Mouse (Mus musculus): Measurements from ENCODE around the gene Dynlt1f. TPM values are rescaled to one million over a fixed set of nuclear protein-coding genes. Genes with fewer than 3 reads are reported as not detected.
"Not testable (repeated sequence)": the region's sequence is repeated elsewhere in the genome, so short reads cannot be mapped to it uniquely, and the experiment has no call there.

The Dynlt1f gene
- polyA plus RNA-seq, 1 experiment from 2014 or later: 296 TPM

- 94% methylated on average over 4 of the region's 5 CpGs for WGBS
- H3K27ac ChIP-seq (ENCODE audit: low read depth, low read length); H3K9ac ChIP-seq (ENCODE audit: low read length); DNase-seq (ENCODE audit: low spot score); H3K9me3 ChIP-seq (ENCODE audit: control insufficient read depth, low read length); H3K4me1 ChIP-seq (replicated peaks; ENCODE audit: control insufficient read depth, insufficient read depth, low read length); H3K27me3 ChIP-seq (ENCODE audit: control insufficient read depth, insufficient read depth, low read length); H3K4me2 ChIP-seq (ENCODE audit: low read depth, low read length, severe bottlenecking); ATAC-seq (replicated peaks; ENCODE audit: low FRiP score); H3K36me3 ChIP-seq (ENCODE audit: control insufficient read depth, insufficient read depth, low read length); H3K4me3 ChIP-seq (ENCODE audit: low read depth, low read length): not testable (repeated sequence)
Measured at GRCm38 (mm10) chr17:6653341-6653946, 2.3 kb downstream of the Dynlt1f start.

- H3K9ac ChIP-seq (ENCODE audit: low read length); H3K4me1 ChIP-seq (replicated peaks; ENCODE audit: control insufficient read depth, insufficient read depth, low read length); H3K4me2 ChIP-seq (ENCODE audit: low read depth, low read length, severe bottlenecking); ATAC-seq (replicated peaks; ENCODE audit: low FRiP score); H3K36me3 ChIP-seq (ENCODE audit: control insufficient read depth, insufficient read depth, low read length); H3K27me3 ChIP-seq (ENCODE audit: control insufficient read depth, insufficient read depth, low read length); DNase-seq (ENCODE audit: low spot score); H3K9me3 ChIP-seq (ENCODE audit: control insufficient read depth, low read length); H3K4me3 ChIP-seq (ENCODE audit: low read depth, low read length); H3K27ac ChIP-seq (ENCODE audit: low read depth, low read length): not testable (repeated sequence)
- 87% methylated on average over 4 of the region's 7 CpGs for WGBS
Measured at GRCm38 (mm10) chr17:6650904-6651565, 4.7 kb downstream of the Dynlt1f start.

- not testable (repeated sequence) for H3K27me3 ChIP-seq (ENCODE audit: control insufficient read depth, insufficient read depth, low read length); H3K4me2 ChIP-seq (ENCODE audit: low read depth, low read length, severe bottlenecking); DNase-seq (ENCODE audit: low spot score); H3K9me3 ChIP-seq (ENCODE audit: control insufficient read depth, low read length); H3K9ac ChIP-seq (ENCODE audit: low read length); H3K27ac ChIP-seq (ENCODE audit: low read depth, low read length); H3K4me3 ChIP-seq (ENCODE audit: low read depth, low read length); H3K4me1 ChIP-seq (replicated peaks; ENCODE audit: control insufficient read depth, insufficient read depth, low read length); ATAC-seq (replicated peaks; ENCODE audit: low FRiP score); H3K36me3 ChIP-seq (ENCODE audit: control insufficient read depth, insufficient read depth, low read length)
- 86% methylated on average over 3 of the region's 3 CpGs for WGBS
Measured at GRCm38 (mm10) chr17:6647452-6647851, 8.2 kb downstream of the Dynlt1f start.

- DNase-seq (ENCODE audit: low spot score); H3K4me3 ChIP-seq (ENCODE audit: low read depth, low read length); H3K9me3 ChIP-seq (ENCODE audit: control insufficient read depth, low read length); H3K27me3 ChIP-seq (ENCODE audit: control insufficient read depth, insufficient read depth, low read length); H3K4me2 ChIP-seq (ENCODE audit: low read depth, low read length, severe bottlenecking); H3K36me3 ChIP-seq (ENCODE audit: control insufficient read depth, insufficient read depth, low read length); H3K9ac ChIP-seq (ENCODE audit: low read length); H3K4me1 ChIP-seq (replicated peaks; ENCODE audit: control insufficient read depth, insufficient read depth, low read length); H3K27ac ChIP-seq (ENCODE audit: low read depth, low read length); ATAC-seq (replicated peaks; ENCODE audit: low FRiP score): not testable (repeated sequence)
- 92% methylated on average over 8 of the region's 8 CpGs for WGBS
Measured at GRCm38 (mm10) chr17:6646841-6647240, 8.9 kb downstream of the Dynlt1f start.

GRCm38 (mm10) chr17:6645668-6646067 is 10.0 kb downstream of the Dynlt1f start:
- ATAC-seq (replicated peaks; ENCODE audit: low FRiP score); DNase-seq (ENCODE audit: low spot score): not testable (repeated sequence)
- WGBS: 91% methylated on average over 3 of the region's 4 CpGs

GRCm38 (mm10) chr17:6644673-6645072 is 11.0 kb downstream of the Dynlt1f start:
- not testable (repeated sequence) for H3K27ac ChIP-seq (ENCODE audit: low read depth, low read length); ATAC-seq (replicated peaks; ENCODE audit: low FRiP score); H3K36me3 ChIP-seq (ENCODE audit: control insufficient read depth, insufficient read depth, low read length); H3K4me3 ChIP-seq (ENCODE audit: low read depth, low read length); H3K4me2 ChIP-seq (ENCODE audit: low read depth, low read length, severe bottlenecking); H3K4me1 ChIP-seq (replicated peaks; ENCODE audit: control insufficient read depth, insufficient read depth, low read length); H3K9ac ChIP-seq (ENCODE audit: low read length); H3K9me3 ChIP-seq (ENCODE audit: control insufficient read depth, low read length); H3K27me3 ChIP-seq (ENCODE audit: control insufficient read depth, insufficient read depth, low read length); DNase-seq (ENCODE audit: low spot score)
- 91% methylated on average over 4 of the region's 4 CpGs for WGBS

More at GRCm38 (mm10) chr17:6645668-6646067, 10.0 kb downstream of the Dynlt1f start:
- not testable (repeated sequence) for H3K9ac ChIP-seq (ENCODE audit: low read length); H3K27me3 ChIP-seq (ENCODE audit: control insufficient read depth, insufficient read depth, low read length); H3K4me1 ChIP-seq (replicated peaks; ENCODE audit: control insufficient read depth, insufficient read depth, low read length); H3K36me3 ChIP-seq (ENCODE audit: control insufficient read depth, insufficient read depth, low read length); H3K4me3 ChIP-seq (ENCODE audit: low read depth, low read length); H3K27ac ChIP-seq (ENCODE audit: low read depth, low read length); H3K9me3 ChIP-seq (ENCODE audit: control insufficient read depth, low read length); H3K4me2 ChIP-seq (ENCODE audit: low read depth, low read length, severe bottlenecking)

- not testable (repeated sequence) for H3K4me3 ChIP-seq (ENCODE audit: low read depth, low read length); H3K4me1 ChIP-seq (replicated peaks; ENCODE audit: control insufficient read depth, insufficient read depth, low read length); H3K9me3 ChIP-seq (ENCODE audit: control insufficient read depth, low read length); H3K27me3 ChIP-seq (ENCODE audit: control insufficient read depth, insufficient read depth, low read length); DNase-seq (ENCODE audit: low spot score); H3K36me3 ChIP-seq (ENCODE audit: control insufficient read depth, insufficient read depth, low read length); H3K27ac ChIP-seq (ENCODE audit: low read depth, low read length); ATAC-seq (replicated peaks; ENCODE audit: low FRiP score); H3K4me2 ChIP-seq (ENCODE audit: low read depth, low read length, severe bottlenecking); H3K9ac ChIP-seq (ENCODE audit: low read length)
- 92% methylated on average over 9 of the region's 9 CpGs for WGBS
Measured at GRCm38 (mm10) chr17:6644210-6644609, 11.5 kb downstream of the Dynlt1f start.

GRCm38 (mm10) chr17:6640771-6641429 is 14.8 kb downstream of the Dynlt1f start:
- not testable (repeated sequence) for H3K4me3 ChIP-seq (ENCODE audit: low read depth, low read length); DNase-seq (ENCODE audit: low spot score); H3K27ac ChIP-seq (ENCODE audit: low read depth, low read length); H3K9me3 ChIP-seq (ENCODE audit: control insufficient read depth, low read length); H3K9ac ChIP-seq (ENCODE audit: low read length); H3K4me1 ChIP-seq (replicated peaks; ENCODE audit: control insufficient read depth, insufficient read depth, low read length); H3K36me3 ChIP-seq (ENCODE audit: control insufficient read depth, insufficient read depth, low read length); ATAC-seq (replicated peaks; ENCODE audit: low FRiP score); H3K27me3 ChIP-seq (ENCODE audit: control insufficient read depth, insufficient read depth, low read length); H3K4me2 ChIP-seq (ENCODE audit: low read depth, low read length, severe bottlenecking)
- WGBS: 83% methylated on average over 14 of the region's 14 CpGs

Measured in forebrain, embryonic 11.5 days (tissue).